Mouse (Mus musculus) liver, embryonic 11.5 days (tissue): Measurements from ENCODE around the gene AC109138.7. TPM values are rescaled to one million over a fixed set of nuclear protein-coding genes. Genes with fewer than 3 reads are reported as not detected.
"Not testable (repeated sequence)": the region's sequence is repeated elsewhere in the genome, so short reads cannot be mapped to it uniquely, and the experiment has no call there.

Source experiments
- ATAC-seq: fragments of 200-750 bp; cut with Nextera tagmentation; replicated peaks from 2 replicates; pipeline ENCODE4 v1.8.0; 2017; ENCODE audit warnings: moderate number of reproducible peaks, mild to moderate bottlenecking, moderate TSS enrichment, moderate library complexity; ENCODE audit not compliant: low FRiP score
- DNase-seq: peaks from one replicate; pipeline ENCODE4 v3.0.0-alpha.2; 2017; ENCODE audit warnings: low spot score
- H3K27ac ChIP-seq: fragments of 300-500 bp; sonication (generic); 2 replicates; pipeline ENCODE4 v1.5.1; 2014; ENCODE audit warnings: mild to moderate bottlenecking, low read depth, low read length, control low read depth
- H3K27me3 ChIP-seq: fragments of 300-500 bp; sonication (generic); replicated peaks from 2 replicates; pipeline ENCODE4 v1.6.1; 2014; ENCODE audit warnings: low read length, mixed read lengths; ENCODE audit not compliant: control insufficient read depth, insufficient read depth
- H3K36me3 ChIP-seq: fragments of 300-500 bp; sonication (generic); 2 replicates; pipeline ENCODE4 v1.6.1; 2014; ENCODE audit warnings: mild to moderate bottlenecking, low read length, moderate library complexity, mixed read lengths; ENCODE audit not compliant: control insufficient read depth, insufficient read depth
- H3K4me1 ChIP-seq: fragments of 300-500 bp; sonication (generic); replicated peaks from 2 replicates; pipeline ENCODE4 v1.6.1; 2014; ENCODE audit warnings: low read length, mixed read lengths; ENCODE audit not compliant: control insufficient read depth, insufficient read depth
- H3K4me2 ChIP-seq: fragments of 300-500 bp; sonication (generic); 2 replicates; pipeline ENCODE4 v1.6.1; 2014; ENCODE audit warnings: mild to moderate bottlenecking, control low read depth, moderate library complexity
- H3K4me3 ChIP-seq: fragments of 300-500 bp; sonication (generic); 2 replicates; pipeline ENCODE4 v1.5.1; 2014; ENCODE audit warnings: low read depth, low read length, control low read depth
- H3K9ac ChIP-seq: fragments of 300-500 bp; sonication (generic); 2 replicates; pipeline ENCODE4 v1.6.1; 2014; ENCODE audit warnings: low read depth, low read length, control low read depth
- H3K9me3 ChIP-seq: fragments of 300-500 bp; sonication (generic); 2 replicates; pipeline ENCODE4 v1.6.1; 2016; ENCODE audit warnings: low read length, inconsistent platforms, mixed read lengths; ENCODE audit not compliant: control insufficient read depth
- WGBS: fragments of 180-500 bp; shearing (Covaris S2); extraction: QIAGEN DNeasy Blood & Tissue Kit; methylation state at CpG from one replicate; pipeline ENCODE4 v1.1.7; 2014; 5-methylcytosine and 5-hydroxymethylcytosine counted together
- polyA plus RNA-seq: library from polyadenylated mRNA; unstranded; fragments of >200 nt; fragmentation: Nextera tagmentation; extraction: Ambion mirVana; gene quantifications from 2 replicates; pipeline ENCODE4 v1.2.1, GENCODE M21; 2014

AC109138.7 gene
- polyA plus RNA-seq, 1 experiment from 2014 or later = not detected

- Histone ChIP-seq H3K9ac (no peak overlapping the region), H3K27ac (no peak overlapping the region), H3K36me3 (no peaks in the 10 kb centered on the region), H3K4me2 (no peak overlapping the region), H3K4me3 (no peak overlapping the region), H3K27me3 (no peaks in the 10 kb centered on the region), H3K4me1 (no peaks in the 10 kb centered on the region), H3K9me3 (no peaks in the 10 kb centered on the region)
- ATAC-seq (no peak), DNase-seq (no peak)
- 77% methylated on average over 6 of the region's 6 CpGs for WGBS
Measured at GRCm38 (mm10) chr19:4244775-4245174, 30.6 kb downstream of the AC109138.7 start.

GRCm38 (mm10) chr19:4247010-4247409 lies 32.9 kb downstream of the AC109138.7 start:
- DNase-seq = no peak
- ATAC-seq = no peak
- no peak overlapping the region for H3K4me3 ChIP-seq
- no peaks in the 10 kb centered on the region for H3K4me1 ChIP-seq
- 29% methylated on average over 1 of the region's 1 CpGs for WGBS
- no peak overlapping the region for H3K9ac ChIP-seq
- no peaks in the 10 kb centered on the region for H3K36me3 ChIP-seq
- H3K9me3 ChIP-seq = no peaks in the 10 kb centered on the region
- no peaks in the 10 kb centered on the region for H3K27me3 ChIP-seq
- H3K27ac ChIP-seq = no peak overlapping the region
- H3K4me2 ChIP-seq = no peak overlapping the region

DNA sequence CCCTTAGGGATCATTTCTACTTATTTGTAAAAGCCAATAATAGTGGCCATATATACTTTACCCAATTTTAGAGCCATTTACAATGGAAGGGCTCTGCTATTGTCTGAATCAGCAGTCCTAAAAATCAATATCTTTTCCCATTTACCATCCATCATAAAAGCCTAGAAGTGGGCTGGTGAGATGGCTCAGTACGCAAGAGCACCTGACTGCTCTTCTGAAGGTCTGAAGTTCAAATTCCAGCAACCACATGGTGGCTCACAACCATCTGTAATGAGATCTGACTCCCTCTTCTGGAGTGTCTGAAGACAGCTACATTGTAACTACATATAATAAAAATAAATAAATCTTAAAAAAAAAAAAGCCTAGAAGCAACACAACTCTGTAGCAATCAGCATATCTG lies 34.5 kb downstream of the AC109138.7 start:
- not testable (repeated sequence) for H3K27me3 ChIP-seq, H3K9me3 ChIP-seq, ATAC-seq, H3K9ac ChIP-seq, H3K4me2 ChIP-seq, H3K36me3 ChIP-seq, H3K27ac ChIP-seq, H3K4me3 ChIP-seq, DNase-seq, H3K4me1 ChIP-seq
- WGBS = 71% methylated on average over 1 of the region's 1 CpGs

GRCm38 (mm10) chr19:4254230-4254629 lies 40.1 kb downstream of the AC109138.7 start:
- H3K9ac ChIP-seq = no peak overlapping the region
- ATAC-seq (no peak), DNase-seq (no peak)
- no peak overlapping the region for H3K4me2 ChIP-seq
- peaks cover 6% of the 10 kb centered on the region for H3K4me1 ChIP-seq
- WGBS = 85% methylated on average over 7 of the region's 7 CpGs
- H3K9me3 ChIP-seq = no peaks in the 10 kb centered on the region; the same call in 1 of the 2 replicates
- H3K4me3 ChIP-seq = no peak overlapping the region
- H3K27ac ChIP-seq = no peak overlapping the region
- no peaks in the 10 kb centered on the region for H3K27me3 ChIP-seq
- no peaks in the 10 kb centered on the region for H3K36me3 ChIP-seq

DNA sequence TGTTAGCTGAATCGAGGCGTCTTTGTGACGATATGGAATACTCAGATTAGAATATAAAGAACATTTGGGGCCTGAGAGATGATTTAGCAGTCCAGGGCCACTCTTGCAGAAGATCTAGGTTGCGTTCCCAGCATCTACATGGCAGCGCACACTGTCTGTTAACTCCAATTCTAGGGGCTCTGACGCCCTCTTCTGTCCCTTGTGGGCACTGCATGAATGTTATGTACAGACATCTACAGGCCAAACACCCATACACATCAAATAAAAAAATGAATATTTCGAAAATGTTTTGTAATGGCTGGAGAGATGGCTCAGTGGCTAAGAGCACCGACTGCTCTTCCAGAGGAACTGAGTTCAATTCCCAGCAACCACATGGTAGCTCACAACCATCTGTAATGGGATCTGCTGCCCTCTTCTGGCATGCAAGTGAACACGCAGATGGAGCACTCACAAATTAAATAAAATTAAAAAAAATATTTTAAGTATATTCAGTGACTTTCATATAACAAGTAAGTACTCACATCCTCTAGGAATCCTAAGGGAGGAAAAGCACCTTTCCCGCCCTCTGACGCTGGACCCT lies 41.5 kb downstream of the AC109138.7 start:
- DNase-seq = no peak

DNA sequence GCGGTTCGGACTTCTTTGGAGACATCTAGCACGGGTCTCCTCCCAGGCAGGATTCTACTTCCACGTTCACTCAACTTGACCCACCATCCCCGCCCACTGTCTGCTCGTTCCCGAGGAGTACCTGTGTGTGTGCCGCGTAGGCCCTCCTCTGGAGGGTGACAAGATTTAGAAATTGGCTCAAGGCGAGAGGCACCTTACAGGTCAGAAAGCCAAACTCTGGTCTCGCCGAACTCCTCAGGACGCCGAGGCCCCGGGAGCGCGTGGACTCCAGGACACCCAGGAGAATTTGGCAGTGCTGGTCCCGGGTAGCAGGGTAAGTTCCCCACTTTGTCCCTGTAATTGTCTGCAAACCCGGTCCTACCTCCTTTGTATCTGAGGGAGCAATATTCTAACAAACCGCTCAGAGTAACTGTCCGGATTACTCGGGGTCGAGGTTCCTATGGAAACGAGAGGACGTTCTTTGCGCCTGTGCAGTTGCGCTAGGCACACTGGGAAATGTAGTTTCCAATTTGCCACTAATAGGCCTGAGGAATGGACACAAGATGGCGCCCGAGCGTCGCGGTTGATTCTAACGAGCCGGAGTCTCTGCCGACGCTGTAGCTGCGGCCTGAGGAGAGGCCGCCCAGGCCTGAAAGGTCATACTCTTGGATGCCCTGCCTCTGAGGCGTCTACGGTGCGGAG lies 43.2 kb downstream of the AC109138.7 start:
- Histone ChIP-seq H3K27ac (no peak overlapping the region), H3K27me3 (no peaks in the 10 kb centered on the region), H3K9me3 (no peaks in the 10 kb centered on the region; the same call in 1 of the 2 replicates), H3K4me2 (peak overlapping the region; percentile 98), H3K9ac (peak overlapping the region; percentile 67), H3K4me1 (peaks cover 13% of the 10 kb centered on the region), H3K36me3 (no peaks in the 10 kb centered on the region), H3K4me3 (peak overlapping the region; percentile 70)
- peak; percentile 85 for ATAC-seq
- WGBS = 1% methylated on average over 41 of the region's 41 CpGs
- peak; percentile 85 for DNase-seq

More for the DNA sequence above, 41.5 kb downstream of the AC109138.7 start:
- Histone ChIP-seq H3K4me1 (peaks cover 13% of the 10 kb centered on the region), H3K4me3 (no peak overlapping the region), H3K9me3 (no peaks in the 10 kb centered on the region; the same call in 1 of the 2 replicates), H3K9ac (no peak overlapping the region), H3K4me2 (no peak overlapping the region), H3K27me3 (no peaks in the 10 kb centered on the region), H3K36me3 (no peaks in the 10 kb centered on the region), H3K27ac (no peak overlapping the region)
- 76% methylated on average over 11 of the region's 11 CpGs for WGBS
- ATAC-seq = no peak

DNA sequence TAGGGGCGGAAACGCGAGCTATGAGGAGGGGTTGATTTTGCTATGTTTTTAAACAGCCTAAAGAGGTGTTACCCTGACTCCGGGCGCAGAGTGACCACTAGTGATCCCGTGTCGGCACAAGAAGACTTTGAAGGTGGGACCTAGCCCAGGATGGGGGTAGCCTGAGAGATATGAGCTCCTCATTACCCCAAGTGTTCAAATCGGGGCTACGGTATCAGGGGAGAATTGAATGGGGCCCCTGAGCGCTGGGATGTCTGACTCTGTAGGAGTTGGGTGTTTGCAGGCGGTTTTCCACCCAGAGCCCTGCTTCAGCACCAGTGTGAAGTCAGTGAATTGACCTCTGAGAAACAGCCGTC lies 43.7 kb downstream of the AC109138.7 start:
- H3K4me2 ChIP-seq = peak overlapping the region; percentile 98
- H3K4me3 ChIP-seq = peak overlapping the region; percentile 70
- H3K27me3 ChIP-seq = no peaks in the 10 kb centered on the region
- H3K36me3 ChIP-seq = no peaks in the 10 kb centered on the region
- peak; percentile 14; the same call in 1 of the 2 replicates for ATAC-seq
- H3K4me1 ChIP-seq = peaks cover 17% of the 10 kb centered on the region
- peak overlapping the region; percentile 39 for H3K9ac ChIP-seq
- DNase-seq = no peak
- H3K9me3 ChIP-seq = no peaks in the 10 kb centered on the region; the same call in 1 of the 2 replicates
- WGBS = 35% methylated on average over 12 of the region's 12 CpGs
- H3K27ac ChIP-seq = no peak overlapping the region

GRCm38 (mm10) chr19:4261038-4261698 lies 47.0 kb downstream of the AC109138.7 start:
- Histone ChIP-seq H3K4me3 (no peak overlapping the region), H3K27me3 (no peaks in the 10 kb centered on the region), H3K9me3 (no peaks in the 10 kb centered on the region), H3K27ac (no peak overlapping the region), H3K4me1 (peaks cover 21% of the 10 kb centered on the region), H3K4me2 (no peak overlapping the region), H3K36me3 (no peaks in the 10 kb centered on the region), H3K9ac (no peak overlapping the region)
- WGBS = 57% methylated on average over 8 of the region's 8 CpGs
- ATAC-seq (peak; percentile 43; the same call in 1 of the 2 replicates), DNase-seq (no peak)
